Mouse (Mus musculus) hindbrain, embryonic 16.5 days (tissue): Measurements from ENCODE around the gene Sardh. TPM values are rescaled to one million over a fixed set of nuclear protein-coding genes. Genes with fewer than 3 reads are reported as not detected.

Experiments
- ATAC-seq: fragments of 200-750 bp; cut with Nextera tagmentation; 2 replicates; pipeline ENCODE4 v1.8.0; 2017; ENCODE audit warnings: moderate TSS enrichment, moderate library complexity
- H3K27ac ChIP-seq: fragments of 300-500 bp; sonication (generic); 2 replicates; pipeline ENCODE4 v1.5.1; 2014; ENCODE audit warnings: low read depth, mild to moderate bottlenecking, control low read depth, low read length, moderate library complexity
- H3K27me3 ChIP-seq: fragments of 300-500 bp; sonication (generic); replicated peaks from 2 replicates; pipeline ENCODE4 v1.6.1; 2014; ENCODE audit warnings: low read length; ENCODE audit not compliant: control insufficient read depth, insufficient read depth
- H3K36me3 ChIP-seq: fragments of 300-500 bp; sonication (generic); 2 replicates; pipeline ENCODE4 v1.6.1; 2014; ENCODE audit warnings: mild to moderate bottlenecking, low read length, moderate library complexity, mixed read lengths; ENCODE audit not compliant: control insufficient read depth, insufficient read depth
- H3K4me1 ChIP-seq: fragments of 300-500 bp; sonication (generic); 2 replicates; pipeline ENCODE4 v1.6.1; 2014; ENCODE audit warnings: low read depth, low read length; ENCODE audit not compliant: control insufficient read depth, insufficient read depth
- H3K4me2 ChIP-seq: fragments of 300-500 bp; sonication (generic); 2 replicates; pipeline ENCODE4 v1.6.1; 2014; ENCODE audit warnings: mild to moderate bottlenecking, low read length, control low read depth, moderate library complexity
- H3K4me3 ChIP-seq: fragments of 300-500 bp; sonication (generic); 2 replicates; pipeline ENCODE4 v1.5.1; 2014; ENCODE audit warnings: mild to moderate bottlenecking, low read length, control low read depth, moderate library complexity
- H3K9ac ChIP-seq: fragments of 300-500 bp; sonication (generic); 2 replicates; pipeline ENCODE4 v1.6.1; 2014; ENCODE audit warnings: low read depth, mild to moderate bottlenecking, control low read depth, low read length, moderate library complexity
- H3K9me3 ChIP-seq: fragments of 300-500 bp; sonication (generic); 2 replicates; pipeline ENCODE4 v1.6.1; 2014; ENCODE audit warnings: mild to moderate bottlenecking, low read length, moderate library complexity; ENCODE audit not compliant: control insufficient read depth
- WGBS: fragments of 180-500 bp; shearing (Covaris S2); extraction: QIAGEN DNeasy Blood & Tissue Kit; methylation state at CpG from one replicate; pipeline ENCODE4 v1.1.7; 2014; 5-methylcytosine and 5-hydroxymethylcytosine counted together
- polyA plus RNA-seq: library from polyadenylated mRNA; unstranded; fragments of >200 nt; fragmentation: Nextera tagmentation; extraction: Ambion mirVana; gene quantifications from 2 replicates; pipeline ENCODE4 v1.2.1, GENCODE M21; 2015

Sardh gene
- polyA plus RNA-seq, 1 experiment from 2014 or later, result 9.1 TPM

GRCm38 (mm10) chr2:27144957-27145356, 103.2 kb downstream of the Sardh start:
- Histone ChIP-seq H3K27ac (no peak overlapping the region), H3K4me1 (peaks cover 9% of the 10 kb centered on the region), H3K9ac (no peak overlapping the region), H3K36me3 (no peaks in the 10 kb centered on the region), H3K4me2 (no peak overlapping the region), H3K9me3 (no peaks in the 10 kb centered on the region), H3K4me3 (no peak overlapping the region), H3K27me3 (peaks cover 5% of the 10 kb centered on the region)
- WGBS, result 59% methylated on average over 2 of the region's 2 CpGs
- no peak for ATAC-seq

GRCm38 (mm10) chr2:27141950-27142693, 106.0 kb downstream of the Sardh start, which contains the start of gene Fam163b:
TSS of gene Fam163b (minus strand) at chr2:27142491.
- peak; percentile 92 for ATAC-seq
- no peak within 1 kb of the TSS for H3K27ac ChIP-seq
- H3K4me2 ChIP-seq, result peak within 1 kb of the TSS; percentile 94
- H3K4me3 ChIP-seq, result peak within 1 kb of the TSS; percentile 55
- no peaks in the 10 kb centered on the region for H3K36me3 ChIP-seq
- peaks cover 8% of the 10 kb centered on the region for H3K27me3 ChIP-seq
- no peaks in the 10 kb centered on the region for H3K9me3 ChIP-seq
- WGBS, result under 1% methylated on average over 56 of the region's 62 CpGs
- H3K9ac ChIP-seq, result peak within 1 kb of the TSS; percentile 76
- H3K4me1 ChIP-seq, result peaks cover 9% of the 10 kb centered on the region

Other genes starting within 250 kb of the Sardh start
- gene Cacfd1, start 238.4 kb downstream of the Sardh start, polyA plus RNA-seq, result 103 TPM in 2 replicates
- gene Slc2a6, start 220.3 kb downstream of the Sardh start, polyA plus RNA-seq, result 18.0 and 21.6 TPM in 2 replicates
- gene Mymk, start 176.2 kb downstream of the Sardh start, polyA plus RNA-seq, result 0.21 and 3.5 TPM in 2 replicates
- 9.6 and 11.8 TPM in 2 replicates for gene Adamtsl2, start 169.0 kb downstream of the Sardh start, polyA plus RNA-seq
- 10.2 and 10.3 TPM in 2 replicates for gene Fam163b, start 105.8 kb downstream of the Sardh start, polyA plus RNA-seq
- 4.9 and 5.8 TPM in 2 replicates for gene Dbh, start 83.1 kb downstream of the Sardh start, polyA plus RNA-seq
- 10.4 and 11.8 TPM in 2 replicates for gene Vav2, start 178.7 kb upstream of the Sardh start, polyA plus RNA-seq
- gene Brd3os, start 194.0 kb upstream of the Sardh start, polyA plus RNA-seq, result 45.6 and 46.2 TPM in 2 replicates